Mouse (Mus musculus): ENCODE measurements around the gene Rem1.
A peak's percentile ranks its signal among the peaks of the same experiment; 100 is the strongest.

Rem1 gene

DNA sequence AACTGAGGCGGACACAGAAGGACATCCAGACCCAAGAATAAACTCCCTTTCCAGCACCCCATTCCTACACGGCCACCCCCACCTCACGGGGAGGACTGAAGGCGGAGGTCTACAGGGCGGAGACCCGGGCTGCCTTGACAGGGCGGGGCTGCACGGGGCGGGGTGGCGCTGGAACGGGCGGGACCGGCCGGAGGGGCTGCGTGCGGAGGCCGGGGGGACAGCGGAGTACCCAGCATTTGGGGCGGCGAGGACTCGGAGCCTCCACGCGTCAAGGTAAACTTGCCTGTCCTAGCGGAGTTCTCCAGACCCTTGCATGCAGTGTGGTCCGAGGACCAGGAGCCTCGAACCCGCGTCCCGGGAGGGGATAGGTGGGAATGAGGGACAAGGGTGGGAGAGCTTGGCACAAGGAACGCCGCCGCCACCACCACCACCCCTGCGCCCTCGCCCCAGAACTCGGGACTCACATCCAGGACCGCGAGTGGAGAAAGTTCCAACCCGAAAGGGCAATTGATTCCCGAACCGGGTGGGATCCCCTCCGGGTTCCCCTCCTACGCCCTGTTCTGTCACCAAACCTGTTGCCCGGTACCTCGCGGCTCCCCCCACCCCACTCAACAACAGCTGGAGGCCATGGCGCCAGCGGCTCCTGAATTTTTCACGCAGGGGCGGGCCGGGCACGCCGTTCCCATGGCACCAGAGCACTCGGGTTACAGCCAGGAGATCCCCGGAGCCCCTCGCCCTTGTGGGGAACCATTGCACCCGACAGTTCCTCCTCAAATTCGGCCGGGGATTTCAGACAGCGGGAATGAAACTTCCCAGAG is at the start of gene Rem1:
Gene Rem1, plus strand, starts transcription at position 178 of the 818 bp plus-strand sequence.
- DNase-seq (ENCODE audit: low read depth, low spot score), result no peak

DNA sequence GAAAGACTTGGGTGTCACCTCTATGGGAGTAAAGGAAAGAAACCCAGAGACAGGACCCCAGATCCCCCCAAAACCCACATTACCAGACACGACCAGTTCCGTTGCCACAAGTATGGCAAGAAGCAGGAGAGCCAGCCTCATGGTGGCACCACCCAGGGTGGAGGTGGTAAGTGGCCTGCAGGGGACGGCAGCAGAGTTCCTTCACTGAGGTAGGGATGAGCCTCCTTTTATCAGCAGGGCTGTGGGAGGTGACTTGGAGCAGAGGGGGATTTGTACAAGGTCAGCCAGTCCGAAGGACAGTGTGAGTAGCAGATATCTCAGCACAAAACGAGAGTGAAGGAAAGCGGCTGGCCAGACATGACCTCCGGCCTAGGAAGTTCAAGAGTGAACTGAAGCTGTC is 46.6 kb upstream of the Rem1 start, which contains the start of gene Defb19:
Gene Defb19, minus strand, starts transcription at position 206 of the 400 bp plus-strand sequence.
- DNase-seq (ENCODE audit: low read depth, low spot score), result no peak

DNA sequence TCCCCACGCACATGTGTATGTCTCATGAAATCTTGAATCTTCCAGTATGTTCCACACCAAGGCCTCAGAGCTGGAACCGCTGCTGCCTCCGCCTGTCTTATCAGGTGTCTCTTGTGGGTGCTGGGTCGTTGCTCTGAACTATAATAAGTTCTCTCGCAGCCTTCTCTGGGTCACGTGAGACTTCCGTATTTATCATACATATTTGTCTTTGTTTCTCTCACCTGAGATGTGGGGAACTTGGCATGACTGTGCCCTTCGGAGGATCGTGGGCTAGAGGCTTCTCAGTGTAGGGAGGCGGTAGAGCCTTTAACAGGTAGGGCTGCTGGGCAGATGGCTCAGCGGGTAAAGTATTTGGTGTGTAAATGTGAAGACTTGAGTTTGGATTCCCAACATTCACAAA is 46.1 kb upstream of the Rem1 start:
- DNase-seq (ENCODE audit: low read depth, low spot score), result no peak

DNA sequence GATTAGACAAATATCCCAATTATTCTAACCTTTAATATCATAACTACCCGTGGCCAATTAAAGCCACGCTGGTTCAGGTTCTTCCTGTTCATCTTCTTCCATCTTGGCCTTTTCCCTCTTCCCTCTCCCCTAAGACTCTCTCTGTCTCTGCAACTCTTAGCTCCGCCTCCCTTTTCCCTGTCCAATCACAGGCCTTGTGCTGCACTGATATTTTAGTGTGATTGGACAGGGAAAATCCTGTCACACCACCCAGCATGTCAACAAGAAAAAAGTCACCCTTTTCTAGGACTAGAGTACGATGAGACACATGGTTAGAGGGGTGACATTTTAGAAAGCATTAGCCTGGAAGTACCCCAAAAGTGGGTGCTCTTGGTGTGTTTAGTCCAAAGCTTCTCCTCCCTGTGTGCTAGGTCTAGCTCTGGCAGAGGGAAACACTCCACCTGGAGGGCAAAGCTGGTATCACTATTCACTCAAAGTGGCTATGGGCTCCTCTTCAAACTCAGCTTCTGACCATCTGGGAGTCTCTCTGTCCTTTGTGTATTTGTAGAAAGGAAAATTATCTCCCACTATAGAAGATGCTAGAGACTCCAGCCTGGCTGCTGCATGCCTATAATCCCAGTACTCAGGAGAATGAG is 39.7 kb upstream of the Rem1 start:
- no peak for DNase-seq (ENCODE audit: low read depth, low spot score)

DNA sequence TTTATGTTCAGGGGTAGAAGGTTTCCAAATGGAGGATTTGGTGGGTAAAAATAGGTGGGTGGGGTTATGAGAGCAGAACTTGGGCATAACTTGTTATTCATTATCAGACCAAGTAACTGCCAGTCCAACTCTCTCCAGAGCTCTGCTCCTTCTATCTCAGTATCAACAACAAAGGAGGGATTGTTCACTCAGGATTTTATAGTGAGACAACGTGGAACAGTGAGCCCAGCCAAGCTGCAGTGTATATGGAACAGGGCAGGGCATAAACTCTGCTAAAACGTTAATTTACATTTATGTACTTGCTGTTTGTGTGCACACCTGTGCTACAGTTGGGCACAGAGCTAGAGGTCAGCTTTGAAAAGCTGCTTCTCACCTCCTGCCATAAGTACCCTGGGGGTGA is 38.3 kb upstream of the Rem1 start:
- DNase-seq (ENCODE audit: low read depth, low spot score), result no peak

DNA sequence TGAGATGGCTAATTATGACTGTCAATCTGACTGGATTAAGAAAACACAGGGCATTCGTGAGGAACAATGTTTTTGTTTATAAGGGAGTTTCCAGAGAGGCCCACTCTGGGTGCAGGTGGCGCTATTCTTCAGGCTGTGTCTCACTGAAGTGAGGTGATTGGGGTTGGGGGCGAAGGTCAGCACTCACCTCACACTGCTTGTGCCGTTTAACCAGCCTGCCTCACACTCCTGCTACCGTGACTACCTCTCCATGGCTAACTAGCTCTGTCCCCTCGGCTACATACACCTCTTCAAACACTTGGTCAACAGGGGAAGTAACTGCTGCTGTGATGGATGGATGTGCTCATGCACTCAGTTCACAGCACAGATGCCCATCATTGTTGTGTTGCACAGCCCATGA is 37.7 kb upstream of the Rem1 start:
- DNase-seq (ENCODE audit: low read depth, low spot score), result no peak

DNA sequence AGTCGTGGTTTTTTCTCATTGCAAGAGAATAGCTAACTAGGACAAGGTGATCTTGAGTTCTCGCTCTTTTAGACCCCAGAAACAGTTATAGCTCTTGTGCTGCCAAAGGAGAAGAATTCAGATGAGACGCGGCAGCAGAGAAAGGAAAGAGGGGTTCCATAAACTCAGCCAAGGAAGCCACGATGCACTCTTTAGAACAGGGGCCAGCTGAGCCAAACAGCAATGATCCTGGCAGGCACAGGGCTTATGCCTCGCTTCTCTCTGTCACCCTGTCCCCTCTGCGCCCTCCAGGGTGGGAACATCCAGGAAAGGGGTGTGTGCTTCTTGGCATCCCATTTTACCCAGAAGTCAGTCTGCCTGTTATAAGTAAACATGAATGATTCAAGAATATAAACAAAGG is 27.5 kb upstream of the Rem1 start, which contains the start of gene Defb45:
Gene Defb45, minus strand, starts transcription at position 101 of the 400 bp plus-strand sequence.
- DNase-seq (ENCODE audit: low read depth, low spot score), result no peak

DNA sequence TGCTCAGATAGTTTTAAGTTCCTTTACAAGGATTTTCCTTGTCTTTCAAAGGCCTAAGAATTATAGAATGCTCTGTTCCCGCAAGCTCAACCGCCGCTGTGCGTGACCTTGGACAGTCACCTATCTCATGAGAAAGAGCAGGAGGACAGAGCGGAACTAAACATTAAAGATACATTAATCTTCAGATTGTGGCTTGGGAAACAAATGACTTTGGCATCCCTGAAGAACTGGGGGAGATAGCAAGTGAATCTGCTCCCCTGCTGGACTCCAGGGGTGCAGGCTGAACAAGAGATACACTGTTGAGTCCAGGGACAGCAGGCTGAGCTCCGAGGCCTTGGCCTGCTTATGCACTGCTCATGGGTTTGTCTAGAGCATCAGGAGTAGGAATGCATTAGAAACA is 26.7 kb upstream of the Rem1 start:
- no peak for DNase-seq (ENCODE audit: low read depth, low spot score)

DNA sequence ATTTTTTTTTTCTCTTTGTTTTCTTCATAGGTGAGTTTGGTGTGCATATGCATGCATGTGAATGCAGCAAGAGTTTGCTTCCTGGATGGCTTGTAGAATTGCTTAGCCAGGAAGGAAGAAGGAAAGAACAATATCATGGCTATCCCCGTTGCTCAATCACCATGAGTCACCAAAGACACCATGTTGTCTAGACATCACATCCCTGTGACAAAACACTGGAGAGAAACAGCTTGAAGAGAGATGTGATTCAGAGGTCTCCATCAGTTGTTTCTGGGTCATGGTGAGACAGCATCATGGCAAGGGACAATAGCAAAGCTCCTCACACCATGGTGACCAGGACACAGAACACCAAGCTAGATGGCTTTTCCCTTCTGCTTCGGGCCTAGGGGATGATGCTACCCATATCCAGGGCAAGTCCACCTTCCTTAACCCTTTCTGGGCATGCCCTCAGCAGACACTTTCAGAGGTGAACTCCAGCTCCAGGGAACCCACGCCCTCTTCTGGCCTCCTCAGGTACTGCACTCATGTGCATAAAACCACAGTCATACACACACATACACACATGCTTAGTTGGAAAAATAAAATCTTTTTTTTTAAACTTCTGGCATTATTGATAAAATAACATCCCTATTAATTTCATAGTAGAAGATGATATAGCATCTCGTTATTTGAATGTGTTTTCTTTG is 25.3 kb upstream of the Rem1 start:
- no peak for DNase-seq (ENCODE audit: low read depth, low spot score)

DNA sequence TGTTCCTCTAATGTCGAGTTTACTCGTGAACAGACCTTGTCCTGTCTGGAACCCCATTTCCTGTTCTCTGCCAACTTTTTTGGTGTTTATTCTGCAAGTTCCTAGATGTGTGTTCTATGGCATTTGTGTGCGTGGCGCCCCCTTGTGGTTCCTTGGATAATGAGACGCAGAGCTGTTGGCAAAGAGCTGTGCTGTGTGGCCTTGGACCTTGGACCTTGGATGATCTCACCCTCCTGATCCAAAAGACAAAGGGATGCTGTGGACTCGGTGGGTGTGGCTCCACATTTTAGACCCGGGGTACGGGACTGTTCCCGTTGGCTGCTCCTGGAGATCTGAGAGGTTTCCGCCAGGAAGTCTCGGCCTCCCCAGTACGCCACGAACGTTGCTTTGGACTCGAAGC is 22.7 kb upstream of the Rem1 start, which contains the start of gene Defb36:
Gene Defb36, plus strand, starts transcription at position 271 of the 400 bp plus-strand sequence.
- no peak for DNase-seq (ENCODE audit: low read depth, low spot score)

DNA sequence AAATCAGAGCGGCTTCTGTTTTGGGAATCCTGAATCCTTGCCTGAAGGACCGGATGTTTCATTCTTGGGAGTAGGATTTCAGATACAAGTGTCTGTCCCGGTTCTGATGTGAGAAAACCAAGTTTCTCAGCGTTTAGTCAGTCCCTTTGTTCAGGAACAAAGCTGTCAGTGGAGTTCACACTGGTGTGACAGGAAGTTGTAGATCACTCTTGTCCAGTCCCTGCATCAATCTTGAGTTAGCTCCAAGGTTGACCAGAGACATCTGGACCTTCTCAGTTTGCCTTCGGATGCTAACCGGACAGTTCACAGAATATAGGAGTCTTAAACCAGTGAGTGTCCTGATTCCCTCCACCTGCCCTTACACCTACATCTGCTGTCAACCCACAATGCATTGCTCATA is 19.0 kb upstream of the Rem1 start:
- DNase-seq (ENCODE audit: low read depth, low spot score), result no peak

DNA sequence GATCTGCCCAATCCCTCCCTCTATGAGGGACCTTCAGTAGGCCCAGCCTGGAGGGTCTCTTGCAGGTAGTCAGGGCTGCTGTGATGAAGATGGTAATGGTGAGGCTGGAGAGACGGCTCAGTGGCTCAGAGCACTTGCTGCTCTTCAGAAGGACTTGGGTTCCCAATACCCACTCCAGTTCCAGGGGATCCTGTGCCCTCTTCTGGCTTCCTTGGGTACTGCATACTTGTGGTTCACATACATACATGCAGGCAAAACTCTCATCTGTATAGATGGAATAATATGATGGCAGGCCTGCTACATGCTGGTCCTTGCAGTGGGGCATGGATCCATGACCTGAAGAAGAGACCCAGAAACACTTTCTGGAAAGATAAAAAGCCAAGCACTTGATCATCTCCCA is 18.0 kb upstream of the Rem1 start:
- DNase-seq (ENCODE audit: low read depth, low spot score), result no peak

DNA sequence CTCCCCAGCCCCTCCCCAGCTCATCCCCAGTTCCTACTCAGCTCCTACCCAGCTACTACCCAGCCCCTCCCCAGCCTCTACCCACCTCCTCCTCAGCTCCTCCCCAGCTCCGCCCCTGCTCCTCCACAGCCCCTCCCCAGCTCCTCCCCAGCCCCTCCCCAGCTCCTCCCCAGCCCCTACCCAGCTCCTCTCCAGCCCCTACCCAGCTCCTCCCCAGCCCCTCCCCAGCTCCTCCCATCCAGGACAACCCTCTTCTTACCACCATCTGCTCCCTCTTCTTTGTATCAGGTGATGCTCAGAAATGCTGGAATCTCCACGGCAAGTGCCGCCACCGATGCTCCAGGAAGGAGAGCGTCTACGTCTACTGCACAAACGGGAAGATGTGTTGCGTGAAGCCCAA is 14.6 kb upstream of the Rem1 start:
- no peak for DNase-seq (ENCODE audit: low read depth, low spot score)

DNA sequence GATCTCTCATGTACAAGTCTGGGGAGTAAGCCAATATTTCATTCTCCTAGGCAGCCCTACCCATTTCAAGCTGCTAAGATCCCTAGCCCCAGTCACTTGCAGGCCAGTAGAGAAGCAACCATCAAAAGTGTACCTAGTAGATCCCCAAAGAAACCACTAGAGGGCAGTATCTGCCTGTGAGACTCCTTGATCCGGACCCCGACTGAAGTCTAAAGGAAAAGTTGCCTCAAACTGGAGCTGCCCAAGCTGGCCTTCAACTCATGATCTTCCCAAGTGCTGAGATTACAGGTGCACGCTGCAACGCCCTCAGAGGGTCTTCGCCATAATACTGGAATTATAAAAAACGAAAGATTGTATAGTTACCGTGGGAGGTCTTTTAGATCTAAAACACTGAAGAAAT is 11.2 kb upstream of the Rem1 start:
- DNase-seq (ENCODE audit: low read depth, low spot score), result peak; percentile 64

DNA sequence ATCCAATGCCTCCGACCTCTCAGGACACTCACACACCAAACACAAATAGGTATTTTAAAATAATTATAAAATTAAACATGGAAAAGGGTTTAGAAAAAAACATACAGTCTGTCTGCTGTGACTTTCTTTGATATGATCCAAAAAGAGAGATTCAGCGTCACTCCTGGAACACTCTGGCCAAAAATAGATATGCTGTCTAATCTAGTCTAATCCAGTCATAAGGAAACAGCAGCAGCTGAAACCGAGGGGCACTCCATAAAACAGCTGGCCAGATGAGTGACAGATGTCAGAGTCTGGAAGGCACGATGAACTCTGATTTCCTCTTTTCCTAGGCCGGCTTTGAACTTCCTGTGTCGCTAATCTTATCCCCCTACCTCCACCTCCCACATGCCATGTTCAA is 10.3 kb upstream of the Rem1 start:
- DNase-seq (ENCODE audit: low read depth, low spot score), result no peak

DNA sequence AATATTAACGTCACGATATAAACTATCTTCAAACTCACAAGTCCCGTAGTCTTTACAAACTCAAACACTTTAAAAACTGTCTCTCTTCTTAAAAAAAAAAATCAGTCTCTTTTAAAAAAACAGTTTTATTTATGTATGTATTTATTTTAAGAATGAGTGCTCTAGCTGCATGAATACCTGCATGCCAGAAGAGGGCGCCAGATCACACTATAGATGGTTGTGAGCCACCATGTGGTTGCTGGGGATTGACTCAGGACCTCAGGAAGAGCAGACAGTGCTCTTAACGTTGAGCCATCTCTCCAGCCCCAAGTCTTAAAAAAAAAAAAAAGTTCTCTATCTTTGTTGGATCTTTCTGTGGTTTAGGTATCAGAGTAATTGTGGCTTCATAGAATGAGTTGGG is 9.4 kb upstream of the Rem1 start:
- DNase-seq (ENCODE audit: low read depth, low spot score), result no peak

DNA sequence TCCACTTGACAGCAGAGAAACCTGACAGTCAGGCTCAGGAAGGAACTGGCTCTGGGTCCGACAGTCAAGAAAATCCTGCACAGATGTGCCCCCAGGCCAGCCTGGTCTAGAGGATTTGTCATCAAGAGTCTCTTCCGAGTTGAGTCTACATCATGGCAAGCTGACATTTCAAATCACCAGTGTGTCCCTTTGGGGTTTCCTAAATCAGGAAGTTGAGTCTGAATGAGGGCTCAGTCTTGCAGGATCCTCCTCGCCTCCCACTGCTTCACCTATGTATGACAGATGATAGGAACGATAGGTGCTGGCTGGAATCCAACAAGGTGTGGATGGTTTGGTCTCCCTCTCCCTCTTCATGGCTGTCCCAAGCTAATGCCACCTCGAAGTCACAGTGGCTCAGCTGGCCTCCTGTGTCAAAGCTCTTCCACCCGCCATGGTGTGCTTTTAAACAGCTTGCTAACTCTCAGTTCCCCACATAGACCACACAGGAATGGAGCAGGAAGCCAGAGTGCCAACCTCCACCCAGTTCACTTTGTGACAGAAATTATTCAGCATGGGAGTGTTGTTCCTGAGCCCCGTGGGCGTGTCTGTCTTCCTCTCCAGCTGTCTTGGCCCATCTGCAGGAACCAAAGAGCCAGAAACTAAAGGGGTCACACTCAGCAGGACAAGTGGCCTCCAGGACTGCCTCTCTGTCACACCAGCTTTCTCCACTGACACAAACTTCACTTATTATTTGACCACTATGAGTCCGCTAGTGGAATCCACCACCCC is 6.2 kb upstream of the Rem1 start:
- no peak for DNase-seq (ENCODE audit: low read depth, low spot score)

DNA sequence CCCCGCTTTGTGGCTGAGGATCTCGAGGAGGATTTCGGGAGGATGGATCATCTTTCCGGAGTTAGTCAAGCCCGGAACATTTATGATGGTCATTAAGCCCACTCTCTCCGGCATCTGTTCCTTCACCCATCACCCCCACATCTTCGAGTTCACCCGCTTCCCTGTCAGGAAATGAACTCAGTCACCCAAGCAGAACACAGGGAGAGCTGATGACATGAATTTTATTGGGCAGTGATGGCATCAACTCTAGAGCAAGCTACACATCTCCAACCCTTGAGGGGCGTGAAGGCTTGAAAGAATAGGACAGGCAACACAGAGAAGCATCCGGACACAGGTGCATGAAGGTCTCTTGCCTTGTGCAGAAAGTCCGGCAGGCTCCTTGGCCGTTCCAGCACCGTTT is 4.6 kb upstream of the Rem1 start:
- no peak for DNase-seq (ENCODE audit: low read depth, low spot score)

DNA sequence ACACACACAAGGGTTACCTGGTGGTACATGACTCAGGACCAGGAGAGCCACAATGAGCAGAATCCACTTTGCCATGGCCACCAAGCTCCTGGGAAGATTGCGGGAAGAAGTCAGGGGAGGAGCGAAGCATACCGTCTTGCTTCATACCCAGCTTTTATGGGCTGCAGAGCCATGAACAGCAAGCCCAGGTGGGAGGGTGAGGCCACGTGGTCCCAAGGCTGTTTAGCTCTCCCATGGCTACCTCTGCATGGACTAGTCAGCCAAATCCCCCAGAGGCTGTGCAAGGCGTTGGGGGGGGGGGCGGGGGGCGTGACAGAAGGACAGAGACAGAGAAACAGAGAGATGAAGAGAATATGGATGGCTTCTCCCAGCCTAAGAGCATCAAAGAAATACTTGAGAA is 3.8 kb upstream of the Rem1 start, which contains the start of gene Defb25:
Gene Defb25, minus strand, starts transcription at position 101 of the 400 bp plus-strand sequence.
- DNase-seq (ENCODE audit: low read depth, low spot score), result no peak

DNA sequence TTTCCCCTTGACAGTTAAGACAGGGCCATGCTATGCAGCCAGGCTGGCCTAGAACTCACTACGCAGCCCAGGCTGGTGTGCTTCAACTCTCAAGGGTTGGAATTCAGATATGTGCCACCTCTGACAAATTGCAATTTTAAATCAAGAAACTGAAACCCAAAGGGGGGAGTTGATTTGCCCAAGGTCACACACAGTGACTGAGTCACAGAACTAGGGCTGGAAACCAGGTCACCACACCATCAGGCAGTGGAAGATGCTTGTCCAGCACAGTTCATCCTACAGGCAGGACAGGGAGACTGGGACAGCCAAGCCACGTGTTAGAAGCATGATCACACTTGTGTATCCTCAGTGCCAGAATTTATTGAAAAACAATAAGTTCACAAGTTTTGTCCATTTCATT is 2.2 kb upstream of the Rem1 start:
- DNase-seq (ENCODE audit: low read depth, low spot score), result no peak

DNA sequence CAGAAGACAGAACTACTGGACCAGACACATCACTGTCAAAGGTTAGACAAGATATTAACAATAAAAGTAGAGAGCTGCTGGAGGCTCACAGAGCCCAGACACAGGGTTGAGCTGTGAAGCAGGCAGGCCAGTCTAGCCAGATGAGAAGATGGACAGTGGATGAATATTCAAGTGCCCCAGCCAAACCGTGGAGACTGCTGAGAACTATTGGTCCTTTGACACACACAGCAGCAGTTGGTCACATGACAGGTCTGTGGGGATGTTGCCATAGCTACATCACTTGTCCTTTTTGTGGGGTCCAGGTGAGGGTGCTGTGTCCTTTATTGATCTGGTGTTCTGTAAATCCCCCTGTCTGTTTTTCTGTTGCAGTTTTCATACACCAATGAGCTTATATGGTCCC is 1.5 kb upstream of the Rem1 start:
- DNase-seq (ENCODE audit: low read depth, low spot score), result no peak

DNA sequence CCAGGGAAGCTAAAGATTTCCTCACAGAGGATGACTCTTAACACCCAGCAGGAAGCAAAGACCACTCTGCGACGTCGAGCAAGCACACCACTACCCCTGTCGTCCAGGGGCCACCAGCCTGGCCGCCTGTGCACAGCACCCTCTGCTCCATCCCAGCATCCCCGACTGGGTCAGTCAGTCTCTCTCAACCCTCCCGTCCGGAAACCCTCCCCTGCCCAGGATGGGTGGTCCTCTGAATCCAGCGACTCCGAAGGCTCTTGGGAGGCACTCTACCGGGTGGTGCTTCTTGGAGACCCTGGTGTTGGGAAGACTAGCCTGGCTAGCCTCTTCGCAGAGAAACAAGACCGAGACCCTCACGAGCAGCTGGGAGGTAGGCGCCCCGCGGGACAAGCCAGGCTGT is 1.3 kb downstream of the Rem1 start:
- no peak for DNase-seq (ENCODE audit: low read depth, low spot score)
